Mouse (Mus musculus): ENCODE measurements at regions not wholly inside any gene's neighbourhood (a gene's known extent, or its start where the extent isn't known, plus 50 kb on each side); places are given as distances from the start of the nearest gene placed in this dataset.
"Not testable (repeated sequence)": the region's sequence is repeated elsewhere in the genome, so short reads cannot be mapped to it uniquely, and the experiment has no call there.

DNA sequence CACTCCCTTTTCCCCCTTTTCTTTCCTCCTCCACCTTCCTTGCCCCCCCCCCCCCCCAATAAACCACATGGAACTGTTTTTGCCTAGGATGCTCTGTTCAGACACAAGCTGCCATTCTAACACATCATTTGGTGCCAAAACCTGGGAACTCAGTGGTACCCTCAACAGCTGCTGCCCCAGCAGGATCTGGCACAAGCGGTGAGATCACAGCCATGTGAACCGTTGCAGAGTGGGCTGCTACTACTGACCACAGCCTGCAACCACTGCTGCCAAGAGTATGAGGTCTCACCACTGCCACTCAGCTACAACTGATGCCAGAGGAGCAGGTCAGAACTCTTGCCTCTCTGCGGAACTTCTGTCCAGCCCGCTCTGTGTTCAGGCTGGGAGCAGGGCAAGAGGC is 206.2 kb downstream of the Pcsk1 start:
- no peak for DNase-seq (ENCODE audit: low spot score)

- DNase-seq (ENCODE audit: low spot score), result no peak
Observed at GRCm38 (mm10) chr13:75319780-75320179, 230.2 kb downstream of the Pcsk1 start.

DNA sequence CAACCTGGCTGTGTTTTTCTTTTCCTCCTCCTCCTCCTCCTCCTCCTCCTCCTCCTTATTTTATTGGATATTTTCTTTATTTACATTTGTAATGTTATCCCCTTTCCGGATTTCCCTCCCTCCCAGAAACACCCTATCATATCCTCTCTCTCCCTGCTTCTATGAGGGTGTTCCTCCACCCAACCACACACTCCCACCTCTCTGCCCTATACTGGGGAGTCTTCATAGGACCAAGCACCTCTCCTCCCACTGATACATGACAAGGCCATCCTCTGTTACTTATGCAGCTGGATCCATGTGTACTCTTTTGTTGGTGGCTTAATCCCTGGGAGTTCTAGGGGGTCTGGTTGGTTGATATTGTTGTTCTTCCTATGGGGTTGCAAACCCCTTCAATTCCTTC is 230.6 kb downstream of the Pcsk1 start:
- no peak for DNase-seq (ENCODE audit: low spot score)

DNA sequence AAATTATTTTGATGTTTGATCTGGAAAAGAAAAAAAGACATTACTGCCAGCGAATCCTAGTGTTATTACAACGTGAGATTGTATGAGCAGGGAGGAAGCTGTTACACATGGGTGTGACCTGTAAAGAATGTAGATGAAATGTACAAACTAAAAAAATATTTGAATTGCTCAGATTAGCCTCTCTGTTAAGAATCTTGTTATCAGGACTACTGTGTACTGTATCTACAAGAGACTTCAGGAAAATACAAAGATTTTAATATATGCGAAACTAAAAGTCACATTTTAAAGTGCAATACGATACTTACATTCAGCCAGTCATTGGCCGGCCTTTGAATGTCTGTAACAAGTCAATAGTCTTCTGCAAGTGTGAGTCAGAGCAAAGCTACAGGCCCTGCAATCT is 247.4 kb downstream of the Pcsk1 start:
- DNase-seq (ENCODE audit: low spot score), result no peak

GRCm38 (mm10) chr13:75343422-75343821 is 253.8 kb downstream of the Pcsk1 start:
- no peak for DNase-seq (ENCODE audit: low spot score)

GRCm38 (mm10) chr13:75366723-75367426 is 277.2 kb downstream of the Pcsk1 start:
- DNase-seq (ENCODE audit: low spot score), result peak; percentile 51

- DNase-seq (ENCODE audit: low spot score), result no peak
Observed at GRCm38 (mm10) chr13:75368249-75368800, 278.7 kb downstream of the Pcsk1 start.

DNA sequence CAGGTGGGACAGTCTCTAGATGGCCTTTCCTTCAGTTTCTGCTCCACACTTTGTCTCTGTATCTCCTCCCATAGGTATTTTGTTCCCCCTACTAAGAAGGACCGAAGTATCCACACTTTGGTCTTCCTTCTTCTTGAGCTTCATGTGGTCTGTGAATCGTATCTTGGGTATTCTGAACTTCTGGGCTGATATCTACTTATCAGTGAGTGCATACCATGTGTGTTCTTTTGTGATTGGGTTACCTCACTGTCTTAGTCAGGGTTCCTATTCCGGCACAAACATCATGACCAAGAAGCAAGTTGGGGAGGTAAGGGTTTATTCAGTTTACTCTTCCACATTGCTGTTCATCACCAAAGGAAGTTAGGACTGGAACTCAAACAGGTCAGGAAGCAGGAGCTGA is 287.5 kb downstream of the Pcsk1 start:
- DNase-seq (ENCODE audit: low spot score), result peak; percentile 9

- peak; percentile 18 for DNase-seq (ENCODE audit: low spot score)
Observed at GRCm38 (mm10) chr13:75377717-75378116, 288.1 kb downstream of the Pcsk1 start.

DNA sequence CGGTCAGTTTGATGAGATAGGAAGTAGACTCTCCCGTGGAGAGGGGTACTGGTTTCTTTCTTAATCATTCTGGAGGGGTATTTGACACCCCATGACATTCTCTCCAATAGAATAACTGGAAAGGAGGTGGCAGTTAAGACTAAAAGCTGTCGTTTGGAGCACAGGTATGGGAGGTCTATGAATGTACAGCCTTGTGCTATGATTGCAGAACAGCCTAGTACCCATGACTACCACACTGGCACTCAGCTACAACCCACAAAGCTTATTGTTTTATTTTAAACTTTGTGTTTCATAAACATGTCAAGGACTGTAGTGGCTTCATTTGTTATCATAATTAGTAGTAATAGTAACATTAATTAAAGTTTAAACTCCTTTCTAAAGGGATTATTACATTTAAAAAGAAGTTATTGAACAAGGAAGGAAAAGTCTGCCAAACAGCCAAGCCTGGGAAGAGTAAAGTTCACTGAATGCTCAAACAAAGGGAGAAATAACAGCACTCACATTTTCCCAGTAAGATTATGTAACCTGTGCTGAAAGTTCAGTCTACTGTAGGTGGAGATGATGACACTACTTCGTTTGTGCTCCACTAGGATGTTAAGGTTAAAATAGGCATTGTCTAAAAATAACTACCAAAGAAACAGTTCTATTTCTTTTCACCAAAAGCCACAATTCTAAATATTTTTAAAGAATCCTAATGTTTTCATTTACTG is 295.2 kb downstream of the Pcsk1 start:
- DNase-seq (ENCODE audit: low spot score), result no peak

GRCm38 (mm10) chr13:75389211-75389610 is 299.6 kb downstream of the Pcsk1 start:
- DNase-seq (ENCODE audit: low spot score), result no peak

DNA sequence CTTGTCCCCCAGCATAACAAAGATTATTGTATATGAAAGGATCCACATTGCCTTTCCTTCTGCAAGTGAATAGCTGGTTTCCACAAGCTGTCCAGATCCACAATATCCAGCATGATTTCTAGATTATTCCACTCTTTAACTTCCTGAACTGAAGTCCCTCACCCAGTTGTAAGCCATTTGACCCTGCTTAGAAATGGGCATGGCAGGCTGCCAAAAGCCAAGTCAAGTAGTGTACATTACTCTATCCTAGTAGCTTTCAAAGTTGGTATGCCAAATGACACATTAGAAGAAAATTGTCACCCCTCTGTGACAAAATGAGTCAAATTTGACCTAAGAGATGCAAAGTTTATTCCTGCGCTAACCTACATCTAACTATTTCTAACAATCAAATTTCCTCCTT is 300.6 kb downstream of the Pcsk1 start:
- no peak for DNase-seq (ENCODE audit: low spot score)

- DNase-seq (ENCODE audit: low spot score), result not testable (repeated sequence)
Observed at GRCm38 (mm10) chr13:75399846-75400245, 306.7 kb upstream of the Ell2 start.

DNA sequence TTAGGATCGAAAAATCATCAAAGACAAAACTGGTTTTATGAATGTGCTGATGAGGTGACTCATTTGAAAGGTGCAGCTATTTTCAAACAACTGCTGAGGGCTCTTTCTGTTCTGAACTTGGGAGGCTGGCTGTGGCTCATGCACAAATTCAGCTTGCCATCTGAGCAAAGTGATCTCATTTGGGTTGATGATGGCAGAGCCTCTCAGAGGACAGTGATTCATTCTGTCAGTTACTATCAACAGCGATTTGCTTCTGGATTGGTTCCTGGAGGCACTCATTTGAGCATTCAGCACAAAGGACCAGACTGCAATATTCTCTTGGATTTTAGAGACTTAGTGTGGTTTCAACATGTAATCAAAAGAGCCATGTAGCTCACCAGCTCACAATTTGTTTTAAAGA is 285.8 kb upstream of the Ell2 start:
- DNase-seq (ENCODE audit: low spot score), result no peak

GRCm38 (mm10) chr13:75426971-75427370 is 279.6 kb upstream of the Ell2 start:
- DNase-seq (ENCODE audit: low spot score), result no peak

- DNase-seq (ENCODE audit: low spot score), result no peak
Observed at GRCm38 (mm10) chr13:75439170-75439569, 267.4 kb upstream of the Ell2 start.

- DNase-seq (ENCODE audit: low spot score), result no peak
Observed at GRCm38 (mm10) chr13:75440051-75440450, 266.5 kb upstream of the Ell2 start.

DNA sequence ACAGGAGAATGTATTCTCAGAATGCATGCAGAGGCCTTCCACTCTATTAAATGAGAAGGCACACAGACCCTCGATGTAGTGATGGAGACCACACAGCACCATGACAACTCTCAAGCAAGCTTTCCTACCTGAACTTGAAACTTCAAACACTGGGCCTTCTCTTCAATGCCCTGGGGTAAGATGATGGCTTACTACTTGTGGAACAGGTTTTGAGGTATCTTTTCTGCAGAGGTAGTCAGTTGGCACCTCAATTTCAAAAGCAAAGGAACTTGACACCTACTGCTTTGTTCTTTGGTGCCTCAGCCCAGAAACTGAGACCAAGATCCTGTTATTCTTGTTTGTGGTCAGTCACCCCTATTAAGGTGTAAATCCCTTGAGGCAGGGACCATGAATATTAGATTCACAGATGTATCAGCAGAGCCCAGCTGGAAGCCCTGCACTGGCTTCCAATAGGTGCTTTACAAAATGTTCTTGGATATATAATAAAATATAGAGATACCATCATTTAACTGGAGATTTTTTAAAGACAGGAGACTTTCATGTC is 246.2 kb upstream of the Ell2 start:
- DNase-seq (ENCODE audit: low spot score), result no peak

- no peak for DNase-seq (ENCODE audit: low spot score)
Observed at GRCm38 (mm10) chr13:75461273-75461672, 245.3 kb upstream of the Ell2 start.

- DNase-seq (ENCODE audit: low spot score), result no peak
Observed at GRCm38 (mm10) chr13:75467225-75467624, 239.3 kb upstream of the Ell2 start.

DNA sequence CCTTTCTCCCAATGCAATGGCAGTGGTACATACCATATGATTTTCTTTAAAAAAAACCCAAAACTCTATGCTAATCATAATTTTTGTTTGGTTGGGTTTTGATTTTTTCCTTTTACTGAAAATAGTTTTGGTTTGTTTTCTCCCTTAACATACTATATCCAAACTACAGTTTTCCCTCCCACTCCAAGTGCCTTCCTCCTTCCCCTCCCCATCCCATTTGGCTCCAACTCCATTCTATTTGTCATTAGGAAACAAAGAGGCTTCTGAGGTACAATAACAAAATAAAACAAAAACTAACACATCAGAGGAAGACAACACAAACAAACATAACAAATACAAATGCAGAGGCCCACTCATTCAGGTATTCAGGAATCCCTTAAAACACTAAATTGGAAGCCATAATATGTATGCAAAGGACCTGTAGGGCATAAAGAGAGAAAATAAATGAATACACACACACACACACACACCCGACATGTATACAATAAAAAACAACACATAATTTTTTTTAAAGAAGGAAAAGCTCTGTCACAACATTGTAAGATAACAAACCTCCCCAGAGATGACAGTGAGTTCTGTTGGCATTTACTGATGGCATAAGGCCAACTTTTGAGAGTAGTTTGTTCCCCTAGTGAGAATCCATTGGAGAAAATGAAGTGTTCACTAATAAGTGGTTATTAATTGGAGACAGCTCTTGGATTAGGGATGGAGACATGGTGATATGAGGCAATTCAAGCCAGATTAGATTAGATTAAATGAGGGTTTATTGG is 230.5 kb upstream of the Ell2 start:
- DNase-seq (ENCODE audit: low spot score), result no peak

DNA sequence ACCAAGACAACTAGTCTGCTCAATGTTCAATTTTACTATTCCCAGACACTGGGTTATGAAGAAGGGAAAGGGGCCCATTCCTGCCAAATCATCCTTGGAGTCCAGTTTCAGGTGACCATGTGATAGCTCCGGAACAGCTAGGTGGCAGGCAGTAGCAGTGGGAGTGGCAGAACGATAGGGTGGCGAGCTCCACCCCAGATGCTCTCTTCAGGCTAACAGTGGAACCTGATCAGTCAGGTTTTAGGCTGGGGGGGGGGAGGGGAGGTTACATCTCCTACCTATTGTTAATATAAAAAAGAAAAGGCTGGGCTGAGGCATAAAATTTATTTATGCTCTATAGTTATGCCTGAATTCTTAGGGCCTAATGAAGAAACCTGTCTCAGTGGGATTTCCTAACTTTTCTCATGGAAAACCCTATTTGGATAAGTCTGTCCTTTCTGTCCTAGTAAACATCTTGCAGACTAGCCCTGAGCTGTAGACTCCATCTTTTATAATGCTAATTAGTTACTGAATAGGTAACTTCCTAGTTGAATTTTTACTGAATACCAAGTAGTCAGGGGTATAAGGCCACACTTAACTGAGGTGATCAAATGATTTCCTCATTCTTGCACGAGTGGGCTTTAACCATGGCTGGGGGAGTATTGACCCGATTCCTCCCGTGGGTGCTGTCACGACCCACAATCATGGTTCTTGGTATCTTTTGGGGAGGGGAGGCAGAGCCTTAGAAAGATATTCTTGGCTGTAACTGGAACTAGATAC is 223.2 kb upstream of the Ell2 start:
- DNase-seq (ENCODE audit: low spot score), result not testable (repeated sequence)
